Mouse (Mus musculus) brain, embryonic 14.5 days (tissue): ENCODE measurements around the gene Tm4sf20.

ENCODE experiments used
- CTCF ChIP-seq: fragments of 200-500 bp; IDR thresholded peaks from 2 replicates; pipeline ENCODE4 v1.5.1; 2012; ENCODE audit warnings: inconsistent platforms, mild to moderate bottlenecking, moderate library complexity, borderline replicate concordance; ENCODE audit not compliant: insufficient read depth, insufficient read length; ENCODE audit errors: extremely low read depth
- POLR2A ChIP-seq: fragments of 200-500 bp; IDR thresholded peaks from 2 replicates; pipeline ENCODE4 v1.6.1; 2012; ENCODE audit warnings: mild to moderate bottlenecking, inconsistent platforms, borderline replicate concordance; ENCODE audit not compliant: poor library complexity, insufficient read depth, insufficient read length, severe bottlenecking; ENCODE audit errors: extremely low read depth

DNA sequence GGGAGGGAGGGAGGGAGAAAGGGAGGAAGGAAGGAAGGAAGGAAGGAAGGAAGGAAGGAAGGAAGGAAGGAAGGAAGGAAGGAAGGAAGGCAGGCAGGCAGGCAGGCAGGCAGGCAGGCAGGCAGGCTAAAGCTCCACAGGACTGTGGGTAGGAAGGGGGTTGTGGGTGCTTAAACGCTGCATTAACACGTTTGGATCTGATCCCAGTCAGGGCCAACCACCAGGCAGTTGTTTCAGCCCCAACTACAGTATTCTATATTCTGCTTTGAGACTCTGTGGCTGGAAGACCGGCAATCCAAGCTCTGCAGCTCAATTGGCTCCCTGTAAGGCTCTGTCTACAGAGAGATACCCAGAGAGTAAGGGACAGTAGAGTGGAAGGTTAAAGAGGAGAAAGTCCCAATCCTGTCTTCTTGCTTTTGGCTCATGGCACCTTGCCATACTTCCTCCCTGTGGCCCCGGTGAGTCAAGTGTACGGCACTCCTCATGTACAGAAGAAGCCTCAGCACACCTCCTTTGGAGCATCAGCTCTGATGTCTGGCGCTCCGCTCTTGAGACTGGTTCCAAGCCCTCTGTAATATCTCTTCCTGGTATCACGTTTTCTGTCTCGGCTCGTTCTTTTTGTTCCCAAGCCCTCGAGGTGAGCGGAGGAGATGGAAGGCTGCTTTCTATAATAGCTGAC, 33.0 kb upstream of the Tm4sf20 start:
- TF ChIP-seq CTCF (no peak), POLR2A (no peak)
